Mouse (Mus musculus) heart, embryonic 14.5 days (tissue): ENCODE measurements around the gene Kpna2. TPM values are rescaled to one million over a fixed set of nuclear protein-coding genes. Genes with fewer than 3 reads are reported as not detected.
A peak's percentile ranks its signal among the peaks of the same experiment; 100 is the strongest.

ENCODE experiments used
- ATAC-seq: fragments of 200-750 bp; cut with Nextera tagmentation; 2 replicates; pipeline ENCODE4 v1.8.0; 2017; ENCODE audit warnings: low read depth, moderate TSS enrichment; ENCODE audit not compliant: insufficient number of reproducible peaks, insufficient read depth, low FRiP score
- H3K27ac ChIP-seq, 2 experiments: fragments of 200-500 bp in 1 of 2; fragments of 300-500 bp in 1 of 2; sonication (generic) in 1 of 2; replicated peaks in 1 of 2; 2 replicates each; pipeline ENCODE4 v1.5.1; 2012 to 2014; ENCODE audit warnings: low read depth in 2 of 2, low read length in 2 of 2, control low read depth in 1 of 2, mild to moderate bottlenecking in 1 of 2, mixed read lengths in 1 of 2; ENCODE audit not compliant: control insufficient read depth in 1 of 2, insufficient read depth in 1 of 2
- H3K27me3 ChIP-seq: fragments of 300-500 bp; sonication (generic); 2 replicates; pipeline ENCODE4 v1.6.1; 2014; ENCODE audit warnings: mild to moderate bottlenecking, low read length, control low read depth; ENCODE audit not compliant: control insufficient read depth, insufficient read depth
- H3K36me3 ChIP-seq: fragments of 300-500 bp; sonication (generic); 2 replicates; pipeline ENCODE4 v1.6.1; 2014; ENCODE audit warnings: mild to moderate bottlenecking, control low read depth, low read length, mixed read lengths; ENCODE audit not compliant: control insufficient read depth, insufficient read depth
- H3K4me1 ChIP-seq, 2 experiments: fragments of 200-500 bp in 1 of 2; fragments of 300-500 bp in 1 of 2; sonication (generic) in 1 of 2; 2 replicates each; pipeline ENCODE4 v1.6.1; 2012 to 2014; ENCODE audit warnings: low read length in 2 of 2, control low read depth in 1 of 2, mixed read lengths in 1 of 2; ENCODE audit not compliant: control insufficient read depth in 2 of 2, insufficient read depth in 2 of 2
- H3K4me2 ChIP-seq: fragments of 300-500 bp; sonication (generic); 2 replicates; pipeline ENCODE4 v1.6.1; 2014; ENCODE audit warnings: mild to moderate bottlenecking, low read length
- H3K4me3 ChIP-seq, 2 experiments: fragments of 200-500 bp in 1 of 2; fragments of 300-500 bp in 1 of 2; sonication (generic) in 1 of 2; 2 replicates each; pipeline ENCODE4 v1.5.1; 2012 to 2014; ENCODE audit warnings: low read length in 2 of 2, mild to moderate bottlenecking in 2 of 2, control low read depth in 1 of 2, low read depth in 1 of 2, moderate library complexity in 1 of 2; ENCODE audit not compliant: control insufficient read depth in 1 of 2, insufficient read depth in 1 of 2
- H3K9ac ChIP-seq: fragments of 300-500 bp; sonication (generic); 2 replicates; pipeline ENCODE4 v1.6.1; 2014; ENCODE audit warnings: mild to moderate bottlenecking, low read length
- H3K9me3 ChIP-seq: fragments of 300-500 bp; sonication (generic); 2 replicates; pipeline ENCODE4 v1.6.1; 2016; ENCODE audit warnings: low read length, control low read depth; ENCODE audit not compliant: control insufficient read depth
- WGBS: fragments of 180-500 bp; shearing (Covaris S2); extraction: QIAGEN DNeasy Blood & Tissue Kit; methylation state at CpG from one replicate; pipeline ENCODE4 v1.1.7; 2014; 5-methylcytosine and 5-hydroxymethylcytosine counted together
- polyA plus RNA-seq: library from polyadenylated mRNA; unstranded; fragments of >200 nt; fragmentation: Nextera tagmentation; extraction: Ambion mirVana; gene quantifications from 2 replicates; pipeline ENCODE4 v1.2.1, GENCODE M21; 2014

The Kpna2 gene
- 228 and 258 TPM in 2 replicates for polyA plus RNA-seq

DNA sequence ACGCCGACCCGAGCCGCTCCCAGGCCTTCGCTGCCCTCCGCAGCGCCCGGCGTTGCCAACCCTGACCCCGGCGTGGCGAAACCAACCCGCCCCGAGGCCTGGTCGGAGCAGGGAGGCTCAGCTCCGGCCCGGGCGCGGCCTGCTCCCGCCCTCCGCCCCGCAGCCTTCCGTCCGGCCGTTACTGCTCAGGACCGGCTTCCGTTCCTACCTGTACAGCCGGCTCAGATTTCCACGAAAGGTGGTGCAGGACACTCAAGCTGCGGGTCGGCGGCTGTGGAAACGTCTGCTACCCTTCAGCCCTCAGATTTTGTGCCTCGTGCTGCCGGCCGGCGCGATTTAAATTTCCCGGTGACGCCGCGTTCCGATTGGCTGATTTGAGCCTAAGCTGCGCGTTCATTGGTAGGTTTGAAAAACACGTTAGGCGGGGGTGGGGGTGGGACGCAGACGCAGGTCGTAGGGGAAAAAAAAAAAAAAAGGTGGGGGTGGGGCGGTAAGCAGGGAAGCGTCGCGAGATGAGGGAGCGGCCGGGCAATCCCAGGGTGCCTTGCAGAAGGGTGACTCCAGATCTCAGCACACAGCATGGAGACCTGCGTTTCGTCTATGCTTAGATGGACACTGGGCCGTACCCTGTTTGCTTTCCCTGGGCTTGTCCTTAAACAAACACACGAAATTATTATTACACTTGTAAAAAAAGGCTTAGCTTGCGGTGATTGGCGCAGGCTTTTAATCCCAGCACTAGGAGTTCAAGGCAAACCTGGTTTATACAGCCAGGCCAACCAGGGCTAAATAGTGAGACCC, at the start of gene Kpna2:
Kpna2 (minus strand) TSS at position 391 of the 798 bp plus-strand sequence.
- WGBS = under 1% methylated on average over 62 of the region's 62 CpGs

DNA sequence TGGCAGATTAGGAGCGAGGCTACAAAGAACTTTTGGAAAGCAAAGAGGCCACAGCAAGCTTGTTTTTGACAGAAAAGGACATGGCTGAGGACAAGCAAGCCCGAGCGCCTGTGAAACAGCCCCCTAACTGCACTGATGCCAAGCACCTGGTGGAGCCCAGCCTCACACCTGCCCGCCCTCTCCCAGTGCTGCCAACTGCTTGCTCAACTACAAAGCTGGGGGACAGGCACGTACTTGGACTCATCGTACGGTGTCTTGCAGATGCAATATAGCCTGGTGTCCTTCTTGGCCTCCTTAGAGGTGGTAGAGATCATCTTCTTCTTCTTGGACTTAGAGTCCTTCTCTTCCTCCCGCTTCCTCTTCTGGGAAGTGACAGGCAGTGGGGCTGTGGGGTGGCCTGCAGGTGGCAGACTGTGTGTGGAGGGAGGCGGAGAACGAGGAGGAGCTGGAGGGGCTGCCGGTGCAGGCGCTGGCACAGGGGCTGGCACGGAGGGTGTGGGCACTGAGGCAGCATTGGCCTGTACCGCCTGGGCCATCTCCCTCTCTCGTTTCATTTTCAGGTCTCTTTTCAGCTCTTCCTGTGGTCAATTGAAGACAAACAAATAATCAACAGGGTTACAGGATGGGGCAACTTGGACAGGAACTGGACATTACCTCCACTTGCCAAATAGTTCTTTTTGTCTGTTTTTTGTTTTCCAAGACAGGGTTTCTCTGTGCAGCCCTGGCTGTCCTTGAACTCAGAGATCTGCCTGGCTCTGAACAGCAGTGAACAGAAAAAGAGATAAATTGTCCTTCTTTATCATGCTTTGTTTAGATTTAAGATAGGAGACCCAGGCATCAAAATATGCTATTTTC, 47.7 kb upstream of the Kpna2 start:
- Histone ChIP-seq H3K36me3 (peaks cover 53% of the 10 kb centered on the region), H3K4me3 (no peak overlapping the region), H3K4me1 (no peaks in the 10 kb centered on the region), H3K4me2 (no peak overlapping the region), H3K9me3 (no peaks in the 10 kb centered on the region), H3K27ac (no peak overlapping the region), H3K27me3 (no peaks in the 10 kb centered on the region), H3K9ac (no peak overlapping the region)
- 88% methylated on average over 15 of the region's 15 CpGs for WGBS
- no peak for ATAC-seq

More for the DNA sequence above, at the start of gene Kpna2:
- no peaks in the 10 kb centered on the region for H3K9me3 ChIP-seq
- ATAC-seq = peak; percentile 89
- H3K36me3 ChIP-seq = peaks cover 31% of the 10 kb centered on the region
- peak within 1 kb of the TSS; percentile 76 for H3K4me2 ChIP-seq
- H3K9ac ChIP-seq = peak within 1 kb of the TSS; percentile 96
- peak within 1 kb of the TSS; percentile 89 for H3K27ac ChIP-seq
- H3K4me1 ChIP-seq = peaks cover 2 to 21% of the 10 kb centered on the region in 2 experiments
- H3K27me3 ChIP-seq = no peaks in the 10 kb centered on the region
- H3K4me3 ChIP-seq = peak within 1 kb of the TSS; percentile 89 to 97

DNA sequence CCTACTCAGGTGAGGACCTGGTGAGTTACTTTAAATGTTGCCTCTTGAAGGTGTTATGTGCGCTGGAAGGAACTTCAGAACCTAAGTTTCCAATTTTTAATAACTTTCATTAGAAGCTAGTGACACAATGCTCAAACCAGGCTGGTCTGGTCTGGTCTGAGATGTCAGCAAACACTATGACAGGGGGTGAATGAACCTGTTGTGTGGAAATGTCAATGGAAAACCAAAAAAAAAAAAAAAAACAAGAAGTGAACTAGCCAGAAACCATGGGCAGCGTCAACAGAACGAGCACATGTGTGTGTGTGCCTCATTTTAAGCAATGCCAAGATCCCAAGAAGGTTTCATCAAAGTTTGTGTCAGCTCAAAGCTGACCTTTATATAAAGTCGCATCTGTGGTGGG, 46.2 kb upstream of the Kpna2 start:
- Histone ChIP-seq H3K9ac (no peak overlapping the region), H3K4me2 (no peak overlapping the region), H3K4me1 (no peaks in the 10 kb centered on the region), H3K36me3 (peaks cover 61% of the 10 kb centered on the region), H3K27me3 (no peaks in the 10 kb centered on the region), H3K4me3 (no peak overlapping the region), H3K9me3 (no peaks in the 10 kb centered on the region), H3K27ac (no peak overlapping the region)
- WGBS = 93% methylated on average over 4 of the region's 4 CpGs
- ATAC-seq = no peak

DNA sequence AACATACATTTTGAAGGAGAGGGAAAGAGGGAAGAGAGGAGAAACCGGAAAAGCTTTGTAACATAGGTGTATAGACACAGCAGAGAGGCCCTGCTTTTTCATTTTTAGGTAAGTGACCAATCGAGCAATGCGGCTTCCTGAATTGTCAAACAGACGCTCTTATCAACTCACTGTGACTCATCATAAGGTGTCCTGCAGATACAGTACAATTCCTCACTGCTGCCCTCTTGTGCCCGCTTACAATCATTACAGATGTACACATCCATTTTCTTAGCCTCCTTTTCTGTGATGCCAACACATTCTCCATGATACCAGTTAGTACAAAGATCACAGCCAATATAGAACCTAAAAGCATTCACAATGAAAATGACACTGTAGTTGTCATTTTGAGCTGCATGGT, 45.0 kb upstream of the Kpna2 start:
- Histone ChIP-seq H3K4me3 (no peak overlapping the region), H3K27ac (no peak overlapping the region), H3K4me2 (no peak overlapping the region), H3K27me3 (no peaks in the 10 kb centered on the region), H3K9ac (no peak overlapping the region), H3K9me3 (no peaks in the 10 kb centered on the region), H3K4me1 (no peaks in the 10 kb centered on the region), H3K36me3 (peaks cover 74% of the 10 kb centered on the region)
- no peak for ATAC-seq
- WGBS = 20% methylated on average over 5 of the region's 5 CpGs

DNA sequence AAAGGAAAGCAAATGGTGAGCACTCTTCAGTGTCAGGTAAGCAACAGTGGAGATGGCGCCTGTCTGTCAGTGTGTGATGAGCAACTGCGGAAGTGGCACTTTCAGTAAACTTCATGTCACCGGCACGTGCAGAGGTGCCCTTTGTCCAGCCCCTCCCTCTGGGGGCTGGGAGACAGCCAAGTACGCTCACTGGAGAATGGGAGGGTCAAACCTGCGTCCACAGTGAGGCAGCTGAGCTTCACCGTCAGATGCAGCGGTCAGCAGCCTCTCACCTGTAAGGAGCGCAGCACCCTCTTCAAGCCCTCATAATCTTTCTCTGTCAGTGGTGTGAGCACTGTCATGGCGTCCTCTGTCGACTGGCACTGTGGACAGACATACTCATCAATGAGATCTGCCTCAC, 44.0 kb upstream of the Kpna2 start:
- Histone ChIP-seq H3K9ac (no peak overlapping the region), H3K27ac (no peak overlapping the region), H3K36me3 (peaks cover 83% of the 10 kb centered on the region), H3K4me2 (no peak overlapping the region), H3K4me3 (no peak overlapping the region), H3K4me1 (no peaks in the 10 kb centered on the region), H3K9me3 (no peaks in the 10 kb centered on the region), H3K27me3 (no peaks in the 10 kb centered on the region)
- 88% methylated on average over 11 of the region's 11 CpGs for WGBS
- ATAC-seq = no peak

DNA sequence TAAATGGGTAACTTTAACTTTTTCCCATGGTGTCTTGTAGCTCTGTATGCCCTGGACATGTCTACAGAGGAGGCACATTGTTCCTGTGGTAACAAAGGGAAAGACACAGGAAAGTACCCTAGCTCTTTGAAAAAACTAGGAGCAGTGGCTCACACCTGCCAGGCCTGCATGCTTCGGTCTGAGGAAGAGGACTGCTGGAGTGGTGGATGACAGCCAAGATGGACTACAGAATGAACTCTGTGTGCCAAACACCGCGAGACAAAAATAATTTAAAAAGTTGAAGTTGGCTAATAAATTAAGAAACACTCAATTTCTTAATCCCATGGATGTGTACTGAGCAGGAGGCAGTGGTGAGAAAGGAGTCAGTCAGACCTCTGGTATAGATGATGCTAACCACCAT, 42.1 kb upstream of the Kpna2 start:
- Histone ChIP-seq H3K4me2 (no peak overlapping the region), H3K36me3 (peaks cover 85% of the 10 kb centered on the region), H3K9ac (no peak overlapping the region), H3K27me3 (no peaks in the 10 kb centered on the region), H3K27ac (no peak overlapping the region), H3K9me3 (no peaks in the 10 kb centered on the region), H3K4me3 (no peak overlapping the region), H3K4me1 (no peaks in the 10 kb centered on the region)
- no peak for ATAC-seq
- 89% methylated on average over 3 of the region's 3 CpGs for WGBS

DNA sequence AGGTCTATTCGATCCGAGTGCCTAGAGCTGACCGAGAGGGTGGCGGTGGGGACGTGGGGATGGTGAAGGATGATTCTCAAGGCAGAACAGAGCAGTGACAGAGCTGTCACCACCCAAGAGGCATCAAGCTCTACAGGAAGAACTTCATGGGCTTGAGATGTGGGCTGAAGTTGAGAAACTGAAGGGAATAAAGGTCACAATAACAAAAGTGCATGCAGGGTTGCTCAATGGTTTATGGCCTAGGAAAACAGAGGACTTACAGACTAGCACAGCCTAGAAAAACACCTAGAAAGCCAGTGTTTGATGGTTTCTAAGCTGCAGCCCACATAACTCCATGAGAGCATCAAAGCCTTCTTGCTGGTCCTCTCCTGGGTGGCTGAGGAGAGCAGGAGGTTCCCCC, 40.1 kb upstream of the Kpna2 start:
- Histone ChIP-seq H3K27ac (no peak overlapping the region), H3K4me3 (no peak overlapping the region), H3K9me3 (no peaks in the 10 kb centered on the region), H3K9ac (no peak overlapping the region), H3K36me3 (peaks cover 90% of the 10 kb centered on the region), H3K4me2 (no peak overlapping the region), H3K4me1 (no peaks in the 10 kb centered on the region), H3K27me3 (no peaks in the 10 kb centered on the region)
- 92% methylated on average over 5 of the region's 5 CpGs for WGBS
- no peak for ATAC-seq
